Mouse (Mus musculus): ENCODE measurements at regions not wholly inside any gene's neighbourhood (a gene's known extent, or its start where the extent isn't known, plus 50 kb on each side); places are given as distances from the start of the nearest gene placed in this dataset.

- DNase-seq (ENCODE audit: low read depth, low spot score), result no peak
Measured at GRCm38 (mm10) chr7:111134496-111134895, 51.7 kb upstream of the Eif4g2 start.

Measured in R1 (cell line).